Mouse (Mus musculus): ENCODE data around the gene Slc38a1.

Slc38a1 gene

DNA sequence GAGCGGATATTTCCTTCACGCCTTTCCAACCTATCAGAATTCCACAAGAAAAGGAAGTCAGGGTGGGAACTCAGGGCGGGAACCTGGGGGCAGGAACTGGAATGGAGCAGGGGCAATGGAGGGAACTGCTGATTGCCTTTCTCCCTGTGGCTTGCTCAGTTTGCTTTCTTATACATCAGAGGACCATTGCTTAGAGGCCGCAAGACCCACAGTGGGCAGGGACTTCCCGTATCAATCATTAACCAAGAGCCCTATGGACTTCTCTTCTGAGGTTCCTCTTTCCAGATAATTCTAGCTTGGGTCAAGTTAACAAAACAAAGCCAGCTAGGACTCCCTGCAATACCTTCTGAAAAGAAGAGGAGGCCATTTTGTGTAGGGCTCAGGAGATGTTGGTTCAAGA lies 80.2 kb downstream of the Slc38a1 start:
- no peak for DNase-seq (ENCODE audit: low spot score in 2 of 2)

DNA sequence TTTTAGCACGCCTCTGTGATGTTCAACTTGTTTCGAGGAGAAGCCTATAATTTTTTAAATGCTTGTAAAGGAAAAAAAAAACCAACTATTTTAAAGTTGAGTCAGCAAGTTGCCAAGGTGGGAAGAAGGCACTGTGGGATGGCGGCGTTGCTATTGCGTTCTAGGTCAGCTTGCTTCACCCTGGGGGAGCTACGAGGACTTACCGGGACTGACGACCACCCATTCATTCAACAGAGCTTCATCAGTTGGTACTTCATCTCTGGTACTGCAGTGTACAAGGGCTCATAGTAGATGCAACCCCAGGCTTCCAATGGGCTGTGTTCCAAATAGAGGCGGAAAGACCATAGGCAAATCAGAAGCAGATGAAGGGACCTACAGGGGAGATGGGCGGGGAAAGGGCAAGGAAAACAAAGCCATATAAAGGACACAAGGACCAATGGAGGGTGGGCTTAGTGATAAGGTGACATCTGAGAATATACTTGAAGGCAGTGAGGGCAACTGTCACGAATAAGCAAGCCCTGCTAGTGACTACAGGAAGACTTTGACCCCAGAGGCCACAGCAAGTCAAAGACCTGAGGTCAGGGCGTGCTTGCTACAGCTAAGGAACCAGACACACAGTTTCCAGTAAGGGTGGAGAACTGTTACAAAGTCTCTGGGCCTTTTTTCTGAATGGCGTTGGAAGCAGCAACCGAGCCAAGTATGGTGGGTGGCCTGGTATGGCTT lies 82.0 kb downstream of the Slc38a1 start:
- no peak for DNase-seq (ENCODE audit: low spot score in 2 of 2)

DNA sequence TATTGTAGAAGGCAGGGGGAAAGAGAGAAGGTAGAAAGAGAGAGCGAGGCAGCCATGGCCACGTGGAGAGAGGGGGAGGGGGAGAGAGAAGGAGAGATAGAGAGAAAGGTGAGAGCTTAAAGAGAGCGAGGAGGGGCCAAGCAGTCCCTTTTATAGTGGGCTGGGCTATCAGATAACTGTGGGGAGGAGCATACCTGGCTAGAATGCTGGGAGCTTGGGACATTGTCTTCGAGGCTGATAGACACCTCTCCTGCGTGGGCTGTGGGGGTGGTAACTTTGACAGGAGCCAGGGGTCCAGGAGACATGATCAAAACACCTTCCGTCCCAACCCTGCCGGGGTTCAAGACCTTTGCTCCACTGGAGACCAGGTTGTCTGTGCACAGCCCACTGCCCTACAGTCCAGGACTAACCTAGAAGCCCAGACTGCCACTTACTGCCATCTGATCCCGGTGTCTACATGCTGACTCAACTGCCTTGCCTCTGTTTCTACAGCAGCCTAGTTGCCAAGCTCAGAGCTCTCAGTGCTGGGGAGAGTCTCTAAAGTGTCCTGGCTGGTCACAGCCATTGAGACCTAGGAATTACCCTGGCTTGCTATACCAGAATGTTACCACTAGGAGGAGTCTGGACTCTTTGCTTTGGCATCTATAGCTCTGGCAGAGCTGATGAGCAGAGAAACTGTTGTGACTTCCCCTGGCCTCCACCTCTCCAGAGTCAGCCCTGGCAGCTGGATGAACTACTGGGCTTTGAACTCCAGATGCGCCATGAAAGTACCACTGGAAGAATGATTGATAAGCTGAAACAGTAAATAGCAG lies 90.9 kb downstream of the Slc38a1 start:
- DNase-seq (ENCODE audit: low spot score in 2 of 2), result peak in 1 of 2 experiments; percentile 37

DNA sequence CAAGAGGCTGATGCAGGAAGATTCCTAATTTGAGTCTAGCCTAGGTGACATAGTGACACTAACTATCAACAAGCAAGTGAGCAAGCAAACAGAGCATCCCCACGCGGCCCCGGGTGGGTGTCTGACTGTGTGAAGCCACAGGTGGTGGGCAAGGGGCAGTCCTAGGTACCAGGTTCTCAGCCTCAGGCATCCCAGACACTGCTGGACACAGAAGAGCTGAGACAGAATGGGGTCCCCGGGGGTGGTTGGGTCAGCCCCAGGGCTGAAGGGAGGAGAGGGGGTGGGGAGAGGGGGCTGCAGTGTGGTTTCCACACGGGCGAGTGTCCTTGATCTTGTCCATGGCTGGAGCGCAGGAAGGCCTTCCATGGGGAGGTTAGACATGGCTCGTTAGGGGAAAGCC lies 91.6 kb downstream of the Slc38a1 start:
- DNase-seq (ENCODE audit: low spot score in 2 of 2), result no peak

DNA sequence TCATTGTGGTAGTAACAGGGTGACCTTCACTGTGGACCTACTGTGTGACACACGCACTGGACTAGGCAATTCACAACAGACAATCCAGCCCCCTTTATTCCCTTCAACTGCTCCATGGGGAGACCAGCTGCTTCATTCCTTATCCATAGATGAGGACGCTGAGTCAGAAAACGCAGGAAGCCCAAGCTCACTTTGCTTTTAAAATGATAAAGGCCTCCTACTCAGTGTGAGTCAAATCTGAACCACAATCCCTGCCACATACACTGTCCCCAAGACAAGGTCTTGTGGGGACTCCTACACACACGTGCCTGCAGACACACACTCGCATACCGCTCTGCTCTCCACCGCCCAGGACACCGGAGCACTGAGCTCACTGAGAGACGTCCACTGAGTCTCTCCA lies 94.3 kb downstream of the Slc38a1 start:
- no peak for DNase-seq (ENCODE audit: low spot score in 2 of 2)

DNA sequence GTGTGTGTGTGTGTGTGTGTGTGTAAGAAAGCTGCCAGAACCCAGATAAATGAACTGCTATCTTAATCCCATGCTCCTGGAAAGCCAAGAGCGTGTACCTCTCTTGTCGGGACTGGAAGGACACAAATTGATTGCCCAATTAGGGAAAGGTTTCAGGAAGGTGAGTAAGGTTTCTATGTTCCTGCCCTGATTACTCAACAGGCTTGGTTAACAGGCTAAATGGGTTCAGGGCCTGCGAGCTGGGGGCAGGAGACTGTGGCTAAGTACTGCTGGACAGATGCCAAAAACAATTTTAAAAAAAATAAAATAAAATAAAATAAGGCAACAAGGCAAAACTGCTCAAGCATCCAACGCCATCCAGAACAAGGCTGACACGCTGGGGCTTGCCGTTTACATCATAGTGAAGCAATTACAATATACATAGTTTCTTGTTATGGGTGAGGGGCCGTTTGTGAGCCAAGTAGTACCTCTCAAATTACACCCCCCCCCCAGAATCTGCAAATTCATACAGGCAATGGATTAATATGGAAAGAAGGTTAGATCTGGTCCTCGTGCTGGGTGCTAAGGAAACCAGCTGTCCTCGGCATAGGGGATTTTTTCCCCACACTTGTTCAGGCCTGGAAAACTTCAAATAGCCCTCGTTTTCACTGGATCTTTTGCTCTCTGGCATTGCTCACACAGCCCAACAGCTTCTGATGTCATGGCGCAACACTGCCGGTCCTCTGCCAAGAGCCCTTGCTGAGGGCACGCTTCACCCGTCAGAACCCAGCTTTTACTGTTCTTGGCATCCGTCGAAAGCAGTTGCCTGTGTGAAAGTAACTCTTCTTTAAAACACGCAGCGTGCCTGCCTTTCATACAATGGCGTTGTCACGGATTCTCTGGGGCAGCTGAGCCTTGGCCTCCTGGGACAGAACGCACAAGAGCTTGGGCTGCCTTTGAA lies 95.2 kb downstream of the Slc38a1 start:
- DNase-seq (ENCODE audit: low spot score in 2 of 2), result no peak

DNA sequence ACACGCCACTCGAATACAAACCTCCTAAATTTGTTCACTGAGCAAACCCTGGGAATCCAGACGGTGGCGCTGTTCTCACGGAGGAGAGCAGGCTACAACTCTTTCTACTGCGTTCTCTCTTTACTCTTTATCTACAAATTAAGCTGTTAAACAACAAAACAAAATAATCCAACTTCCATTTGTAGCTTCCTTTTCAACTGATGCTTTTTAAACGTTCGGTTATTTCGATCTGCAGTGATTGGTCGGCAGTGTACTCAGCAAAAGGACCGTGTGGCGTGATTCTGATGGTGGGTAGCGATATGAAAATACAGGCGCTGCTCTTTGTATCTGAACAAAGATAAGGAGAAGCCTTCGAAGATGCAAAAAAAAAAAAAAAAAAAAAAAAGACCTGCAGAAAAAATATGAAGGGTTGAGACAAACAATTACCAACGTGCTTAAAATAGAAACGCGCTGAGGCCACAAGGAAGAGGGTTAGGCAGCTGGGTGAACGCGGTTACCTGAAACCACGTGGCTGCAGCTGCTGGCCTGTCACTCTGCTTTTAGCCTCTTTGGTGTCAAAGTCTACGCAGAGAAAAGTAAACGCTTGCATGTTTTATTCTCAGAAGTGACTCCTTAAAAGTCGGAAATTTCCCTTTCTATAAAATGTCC lies 99.4 kb downstream of the Slc38a1 start:
- DNase-seq (ENCODE audit: low spot score in 2 of 2), result peak in 1 of 2 experiments; percentile 36

DNA sequence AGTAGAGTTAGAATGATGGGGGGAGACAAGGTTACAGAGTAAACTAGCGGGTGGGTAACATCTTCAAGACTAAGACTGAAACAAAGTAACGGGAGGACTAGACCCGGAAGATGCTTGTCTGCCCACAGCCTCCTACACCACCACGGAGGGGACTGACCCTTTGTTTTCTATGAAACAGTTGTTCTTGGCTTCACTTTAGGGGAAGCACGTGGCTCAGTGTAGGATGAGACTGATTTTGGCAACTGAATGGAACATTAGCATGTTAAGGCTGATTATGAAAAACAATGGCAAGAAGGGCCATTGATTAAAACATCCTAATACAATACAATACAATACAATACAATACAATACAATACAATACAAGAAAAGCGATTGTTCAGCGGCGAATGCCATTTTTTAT lies 100.6 kb downstream of the Slc38a1 start:
- DNase-seq (ENCODE audit: low spot score in 2 of 2), result no peak

DNA sequence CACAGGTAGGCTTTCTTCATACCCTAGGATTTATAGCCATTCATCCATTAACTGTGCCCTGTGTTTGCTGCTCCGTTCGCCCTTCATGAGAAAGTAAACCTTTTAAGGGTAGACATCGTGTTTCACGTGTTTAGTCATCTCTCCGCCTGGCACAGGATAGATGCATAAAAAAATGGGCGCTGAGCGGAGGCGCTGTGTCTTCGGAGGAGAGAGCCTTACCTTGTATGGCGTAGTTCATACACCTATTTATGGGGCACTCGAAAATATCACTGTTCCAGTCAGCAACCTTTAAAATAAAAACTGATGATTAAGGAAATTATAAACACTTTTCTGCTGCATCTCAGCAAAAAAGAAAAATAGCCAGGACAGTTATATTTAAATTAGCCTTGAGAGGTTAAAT lies 105.4 kb downstream of the Slc38a1 start:
- no peak for DNase-seq (ENCODE audit: low spot score in 2 of 2)

DNA sequence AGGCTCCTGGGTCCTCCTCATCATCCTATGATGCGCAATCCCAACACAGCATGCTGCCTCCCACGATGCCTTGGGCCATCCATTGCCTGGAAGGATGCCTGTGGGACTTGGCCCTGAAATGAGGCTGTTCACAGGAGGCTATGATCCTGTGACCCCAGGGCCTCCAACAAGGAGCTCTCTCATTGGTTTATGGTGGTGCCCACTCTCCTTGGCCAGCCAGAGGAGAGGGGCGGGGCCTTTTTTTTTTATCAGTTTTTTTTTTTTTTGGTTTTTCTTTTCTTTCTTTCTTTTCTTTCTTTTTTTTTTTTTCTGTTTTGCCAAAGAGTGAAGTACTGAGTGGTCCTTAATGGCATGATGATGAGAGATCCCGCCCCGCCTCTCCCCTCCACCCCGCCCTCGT lies 106.3 kb downstream of the Slc38a1 start:
- DNase-seq (ENCODE audit: low spot score in 2 of 2), result no peak

DNA sequence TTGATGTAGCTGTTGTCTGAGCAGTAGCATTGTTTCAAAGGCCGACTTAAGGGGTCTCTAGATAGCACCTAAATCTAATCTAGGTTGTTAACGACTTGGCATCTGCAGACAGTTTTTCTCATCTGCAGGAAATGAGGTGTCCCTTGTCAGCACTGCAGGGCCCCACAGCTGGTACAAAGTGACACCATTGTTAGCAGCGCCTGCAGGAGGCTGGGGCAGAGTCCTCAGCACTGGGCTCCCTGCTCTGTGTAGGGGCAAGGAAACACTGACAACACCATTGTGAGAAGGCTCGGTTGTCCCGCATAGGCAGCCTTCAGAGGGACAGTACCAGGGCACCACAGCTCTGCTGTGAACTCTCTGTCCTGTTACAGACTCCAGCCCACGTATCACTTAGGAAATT lies 115.0 kb downstream of the Slc38a1 start:
- DNase-seq (ENCODE audit: low spot score in 2 of 2), result no peak

DNA sequence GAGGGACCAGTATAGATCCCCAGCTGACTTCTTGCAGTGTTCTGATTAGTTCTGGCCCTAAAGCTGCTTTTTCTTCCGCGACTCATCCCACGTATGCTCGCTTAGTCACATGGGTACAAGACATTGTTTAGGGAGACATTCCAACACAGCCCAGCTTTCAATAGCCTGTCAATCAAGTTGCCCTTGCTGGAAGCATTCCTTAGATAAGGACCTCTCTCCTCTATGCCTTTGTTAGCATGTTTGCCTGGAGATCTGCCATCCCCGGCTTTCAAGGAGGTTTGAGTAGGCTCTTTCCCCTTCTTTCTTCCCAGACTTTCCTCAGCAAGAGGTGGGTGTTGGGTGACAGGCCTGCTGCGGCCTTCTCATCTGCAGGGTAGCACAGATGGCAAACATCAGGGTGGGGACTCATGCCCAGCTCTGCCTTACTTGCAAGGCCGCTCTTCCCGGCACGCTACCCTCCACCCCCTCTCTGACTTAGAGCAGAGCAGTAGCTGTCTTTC lies 118.4 kb downstream of the Slc38a1 start:
- peak in 1 of 2 experiments; percentile 33 for DNase-seq (ENCODE audit: low spot score in 2 of 2)

Data from frontal cortex, postnatal 25 days (tissue).